Mouse (Mus musculus) midbrain, embryonic 11.5 days (tissue): ENCODE measurements around the gene Kctd18. TPM values are rescaled to one million over a fixed set of nuclear protein-coding genes. Genes with fewer than 3 reads are reported as not detected.
A peak's percentile ranks its signal among the peaks of the same experiment; 100 is the strongest.

Experiments
- ATAC-seq: fragments of 200-750 bp; cut with Nextera tagmentation; 2 replicates; pipeline ENCODE4 v1.8.0; 2017; ENCODE audit warnings: moderate TSS enrichment, moderate library complexity; ENCODE audit not compliant: low FRiP score
- DNase-seq: peaks from one replicate; pipeline ENCODE4 v3.0.0; 2015; ENCODE audit warnings: low spot score; ENCODE audit errors: missing footprints
- H3K27ac ChIP-seq: fragments of 300-500 bp; sonication (generic); 2 replicates; pipeline ENCODE4 v1.5.1; 2014; ENCODE audit warnings: low read depth, low read length
- H3K27me3 ChIP-seq: fragments of 300-500 bp; sonication (generic); 2 replicates; pipeline ENCODE4 v1.6.1; 2014; ENCODE audit warnings: mild to moderate bottlenecking, low read length, moderate library complexity, mixed read lengths; ENCODE audit not compliant: control insufficient read depth, insufficient read depth
- H3K36me3 ChIP-seq: fragments of 300-500 bp; sonication (generic); 2 replicates; pipeline ENCODE4 v1.6.1; 2014; ENCODE audit warnings: mild to moderate bottlenecking, low read length, moderate library complexity, mixed read lengths; ENCODE audit not compliant: control insufficient read depth, insufficient read depth
- H3K4me1 ChIP-seq: fragments of 300-500 bp; sonication (generic); 2 replicates; pipeline ENCODE4 v1.6.1; 2014; ENCODE audit warnings: low read length; ENCODE audit not compliant: control insufficient read depth, insufficient read depth
- H3K4me2 ChIP-seq: fragments of 300-500 bp; sonication (generic); 2 replicates; pipeline ENCODE4 v1.6.1; 2014; ENCODE audit warnings: mild to moderate bottlenecking, moderate library complexity
- H3K4me3 ChIP-seq: fragments of 300-500 bp; sonication (generic); 2 replicates; pipeline ENCODE4 v1.5.1; 2014; ENCODE audit warnings: low read depth, low read length
- H3K9ac ChIP-seq: fragments of 300-500 bp; sonication (generic); 2 replicates; pipeline ENCODE4 v1.6.1; 2014; ENCODE audit warnings: low read length
- H3K9me3 ChIP-seq: fragments of 300-500 bp; sonication (generic); 2 replicates; pipeline ENCODE4 v1.6.1; 2016; ENCODE audit warnings: low read length; ENCODE audit not compliant: control insufficient read depth
- WGBS: fragments of 180-500 bp; shearing (Covaris S2); extraction: QIAGEN DNeasy Blood & Tissue Kit; methylation state at CpG from one replicate; pipeline ENCODE4 v1.1.7; 2014; 5-methylcytosine and 5-hydroxymethylcytosine counted together
- polyA plus RNA-seq: library from polyadenylated mRNA; unstranded; fragments of >200 nt; fragmentation: Nextera tagmentation; extraction: Ambion mirVana; gene quantifications from 2 replicates; pipeline ENCODE4 v1.2.1, GENCODE M21; 2014

Gene Kctd18
- polyA plus RNA-seq, result 18.1 and 21.7 TPM in 2 replicates

DNA sequence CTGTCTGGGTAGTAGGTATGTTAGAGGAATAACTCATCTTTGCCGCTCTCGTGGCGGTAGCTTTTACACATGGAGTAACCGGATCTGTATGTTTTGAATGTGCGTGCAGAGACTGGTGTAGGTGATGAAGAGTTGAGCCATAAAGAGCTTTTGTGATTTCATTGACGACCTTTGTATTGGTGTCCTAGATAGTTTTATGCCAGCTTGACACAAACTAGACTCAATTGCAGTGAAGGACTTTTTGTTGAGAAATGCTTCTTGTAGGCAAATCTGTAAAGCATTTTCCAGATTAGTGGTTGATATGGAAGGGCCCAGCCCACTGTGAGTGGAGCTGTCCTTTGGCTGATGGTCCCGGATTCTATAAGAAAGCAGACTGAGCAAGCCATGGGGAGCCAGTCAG, at the start of gene Kctd18:
Kctd18 (minus strand) TSS at position 101 of the 400 bp plus-strand sequence.
- Histone ChIP-seq H3K4me3 (no peak within 1 kb of the TSS), H3K9me3 (no peaks in the 10 kb centered on the region), H3K9ac (no peak within 1 kb of the TSS), H3K27ac (no peak within 1 kb of the TSS), H3K4me1 (no peaks in the 10 kb centered on the region), H3K27me3 (no peaks in the 10 kb centered on the region), H3K36me3 (peaks cover 18% of the 10 kb centered on the region; the same call in 1 of the 2 replicates), H3K4me2 (no peak within 1 kb of the TSS)
- 94% methylated on average over 7 of the region's 7 CpGs for WGBS
- ATAC-seq (no peak), DNase-seq (no peak)

DNA sequence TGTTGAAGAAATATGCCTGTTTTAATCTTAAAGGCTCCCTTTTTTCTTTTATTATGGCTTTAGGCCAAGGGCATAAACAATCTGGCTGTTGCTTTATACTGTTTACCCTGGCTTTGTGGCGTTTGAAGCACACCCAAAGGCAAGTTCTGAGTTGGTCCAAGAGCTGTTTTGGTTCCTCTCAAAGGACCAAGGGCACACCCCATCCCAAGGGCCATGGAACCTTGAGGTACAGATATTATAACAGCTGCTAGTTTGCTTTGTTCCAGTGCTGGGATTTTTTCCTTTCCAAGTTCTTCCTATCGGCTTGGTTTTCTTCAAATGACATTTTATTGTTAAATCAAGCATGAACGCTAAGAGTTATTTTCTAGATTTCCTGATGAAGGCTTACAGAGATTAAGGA, 46.9 kb upstream of the Kctd18 start:
- Histone ChIP-seq H3K9me3 (no peaks in the 10 kb centered on the region), H3K9ac (no peak overlapping the region), H3K4me3 (no peak overlapping the region), H3K36me3 (no peaks in the 10 kb centered on the region), H3K4me2 (no peak overlapping the region), H3K4me1 (no peaks in the 10 kb centered on the region), H3K27me3 (no peaks in the 10 kb centered on the region), H3K27ac (no peak overlapping the region)
- no peak for ATAC-seq
- DNase-seq, result peak; percentile 10
- 82% methylated on average over 3 of the region's 3 CpGs for WGBS

DNA sequence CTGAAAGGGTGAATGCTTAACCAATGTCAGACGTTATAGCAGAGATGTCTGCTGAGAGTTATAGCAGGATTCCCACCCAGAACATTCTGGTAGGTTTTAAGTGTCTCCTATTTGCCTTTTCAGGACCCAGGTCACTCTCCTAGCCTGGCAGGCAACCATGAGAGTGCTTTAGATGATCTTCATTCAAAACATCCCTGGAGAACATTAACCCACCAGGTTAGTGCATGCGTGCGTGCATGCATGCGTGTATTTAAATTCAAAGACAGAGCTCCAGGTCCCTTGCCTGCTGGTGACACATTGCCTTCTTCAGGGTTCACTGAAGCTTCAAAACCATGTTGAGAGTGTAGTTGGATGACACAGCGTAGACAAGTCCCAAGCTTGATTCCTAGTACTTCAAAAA, 46.4 kb upstream of the Kctd18 start:
- no peaks in the 10 kb centered on the region for H3K9me3 ChIP-seq
- no peak overlapping the region for H3K4me2 ChIP-seq
- H3K27ac ChIP-seq, result no peak overlapping the region
- no peaks in the 10 kb centered on the region for H3K27me3 ChIP-seq
- H3K9ac ChIP-seq, result no peak overlapping the region
- no peak overlapping the region for H3K4me3 ChIP-seq
- ATAC-seq (no peak), DNase-seq (no peak)
- H3K36me3 ChIP-seq, result no peaks in the 10 kb centered on the region
- 90% methylated on average over 5 of the region's 5 CpGs for WGBS
- no peaks in the 10 kb centered on the region for H3K4me1 ChIP-seq

DNA sequence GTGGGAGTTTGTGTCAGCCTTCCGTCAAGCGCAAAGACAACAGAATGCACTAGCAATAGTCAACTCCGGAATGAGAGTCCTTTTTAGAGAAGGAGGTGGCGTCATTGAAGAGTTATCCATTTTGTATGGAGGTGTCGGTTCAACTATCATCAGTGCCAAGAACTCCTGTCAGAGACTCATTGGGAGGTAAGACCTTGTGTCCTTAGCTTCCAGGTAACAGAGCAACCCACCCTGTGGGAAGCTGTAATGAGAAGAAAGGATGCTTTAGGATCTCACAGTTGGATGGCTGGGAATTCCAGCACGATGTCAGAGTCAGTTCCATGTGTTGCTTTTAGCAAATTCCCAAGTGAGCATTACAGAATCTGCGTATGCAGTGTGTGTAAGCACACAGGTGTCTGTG, 43.4 kb upstream of the Kctd18 start:
- no peak overlapping the region for H3K4me3 ChIP-seq
- no peak overlapping the region for H3K4me2 ChIP-seq
- H3K27me3 ChIP-seq, result no peaks in the 10 kb centered on the region
- no peak overlapping the region for H3K27ac ChIP-seq
- DNase-seq, result peak; percentile 51
- H3K9me3 ChIP-seq, result no peaks in the 10 kb centered on the region
- no peaks in the 10 kb centered on the region for H3K4me1 ChIP-seq
- no peaks in the 10 kb centered on the region for H3K36me3 ChIP-seq
- WGBS, result 88% methylated on average over 7 of the region's 7 CpGs
- ATAC-seq, result no peak
- H3K9ac ChIP-seq, result no peak overlapping the region

DNA sequence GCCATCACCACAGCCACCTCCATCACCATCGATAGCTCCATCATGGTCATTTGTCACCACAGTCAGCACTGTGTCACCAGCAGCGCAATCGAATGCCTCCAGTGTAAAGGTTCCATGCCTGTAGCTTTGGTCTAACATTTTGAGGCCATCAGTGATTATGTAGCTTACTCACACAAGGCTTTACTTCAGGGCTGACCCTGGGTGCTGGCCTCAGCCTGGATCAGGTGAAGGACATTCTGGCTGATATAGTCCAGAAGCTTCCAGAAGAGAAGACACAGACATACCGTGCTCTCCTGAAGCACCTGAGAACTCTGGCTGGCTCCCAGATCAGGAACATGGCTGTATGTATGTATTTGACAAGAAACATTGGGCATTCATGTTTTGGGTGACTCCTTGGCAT, 40.1 kb upstream of the Kctd18 start:
- H3K9me3 ChIP-seq, result no peaks in the 10 kb centered on the region
- DNase-seq (no peak), ATAC-seq (no peak)
- H3K36me3 ChIP-seq, result no peaks in the 10 kb centered on the region
- H3K27ac ChIP-seq, result no peak overlapping the region
- H3K27me3 ChIP-seq, result no peaks in the 10 kb centered on the region
- WGBS, result 94% methylated on average over 4 of the region's 4 CpGs
- H3K4me1 ChIP-seq, result no peaks in the 10 kb centered on the region
- no peak overlapping the region for H3K4me3 ChIP-seq
- no peak overlapping the region for H3K9ac ChIP-seq
- no peak overlapping the region for H3K4me2 ChIP-seq

DNA sequence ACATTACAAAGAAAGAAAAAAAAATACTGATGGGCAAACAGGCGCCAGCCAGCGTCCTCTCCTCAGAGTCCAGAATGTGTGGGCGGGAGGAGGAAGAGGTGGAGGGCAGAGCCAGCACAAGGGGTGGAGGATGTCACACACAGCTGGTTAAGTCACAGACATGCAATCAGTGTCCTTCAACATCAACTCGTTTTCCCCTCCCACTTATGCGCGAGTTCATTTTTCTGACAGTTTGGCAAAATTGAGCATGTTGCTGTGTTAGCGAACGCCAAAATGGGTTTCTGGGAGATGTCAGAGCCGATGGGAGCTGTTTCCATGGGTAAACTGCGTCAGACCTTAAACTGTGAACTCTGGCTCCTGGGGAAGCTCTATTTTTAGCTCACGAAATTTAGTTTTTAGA, 38.2 kb upstream of the Kctd18 start:
- 85% methylated on average over 11 of the region's 11 CpGs for WGBS

DNA sequence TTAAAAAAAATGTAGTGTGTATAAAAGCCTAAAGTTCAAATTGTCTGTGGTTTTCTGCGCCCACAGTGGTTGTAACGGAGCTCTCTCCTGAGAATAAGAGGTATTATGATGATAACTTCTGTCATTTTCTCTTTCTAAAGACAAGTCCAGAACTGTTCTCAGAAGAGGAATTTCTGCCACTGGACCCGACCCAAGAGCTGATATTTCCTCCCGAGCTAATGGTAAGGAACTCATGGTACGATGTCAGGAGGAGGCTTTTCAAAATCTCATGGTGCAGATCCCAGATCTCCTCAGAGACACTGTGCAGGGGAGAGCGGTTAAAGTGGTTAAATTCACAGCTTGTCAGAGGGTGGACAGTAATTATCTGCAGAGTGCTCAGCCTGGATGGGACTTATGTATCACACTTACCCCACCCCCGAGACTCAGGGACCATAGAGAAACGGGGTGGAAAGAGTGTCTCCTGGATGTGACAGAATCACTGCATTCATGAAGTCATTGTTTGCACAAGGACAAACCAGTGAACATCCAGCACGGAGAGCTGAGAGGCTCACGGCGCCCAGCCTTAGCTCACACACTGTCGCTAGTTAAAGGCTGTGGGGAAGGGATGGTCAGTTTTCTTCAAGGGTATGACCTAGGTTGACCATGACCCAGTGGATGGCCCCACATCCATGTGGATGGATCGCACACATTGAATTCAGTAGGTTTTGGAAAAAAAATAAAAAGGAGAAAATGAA, 37.5 kb upstream of the Kctd18 start:
- Histone ChIP-seq H3K4me2 (no peak overlapping the region), H3K27ac (no peak overlapping the region), H3K4me3 (no peak overlapping the region), H3K9ac (no peak overlapping the region), H3K36me3 (no peaks in the 10 kb centered on the region), H3K9me3 (no peaks in the 10 kb centered on the region), H3K27me3 (no peaks in the 10 kb centered on the region), H3K4me1 (no peaks in the 10 kb centered on the region)
- ATAC-seq (no peak), DNase-seq (no peak)
- 86% methylated on average over 13 of the region's 13 CpGs for WGBS

More for the DNA sequence above, 38.2 kb upstream of the Kctd18 start:
- Histone ChIP-seq H3K9me3 (no peaks in the 10 kb centered on the region), H3K4me3 (no peak overlapping the region), H3K27me3 (no peaks in the 10 kb centered on the region), H3K4me1 (no peaks in the 10 kb centered on the region), H3K4me2 (no peak overlapping the region), H3K27ac (no peak overlapping the region), H3K36me3 (no peaks in the 10 kb centered on the region), H3K9ac (no peak overlapping the region)
- DNase-seq (no peak), ATAC-seq (no peak)

DNA sequence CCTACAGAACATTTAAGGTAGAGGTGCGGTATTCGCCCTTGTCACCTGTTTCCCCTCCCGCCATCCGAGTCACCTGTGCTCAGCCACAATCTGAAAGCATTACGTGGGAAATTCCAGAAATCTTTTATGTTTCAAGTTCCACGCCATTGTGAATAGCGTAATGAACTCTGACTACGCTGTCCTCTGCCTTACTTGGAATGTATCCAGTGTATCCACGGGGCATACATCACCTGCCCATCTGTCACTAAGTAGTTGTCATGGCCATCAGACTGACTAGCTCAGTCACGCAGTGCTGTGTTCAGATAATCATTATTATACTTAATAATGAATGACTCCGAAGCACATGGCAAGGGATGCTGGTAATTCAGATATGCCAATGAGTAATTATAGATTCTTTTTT, 36.8 kb upstream of the Kctd18 start:
- no peak for ATAC-seq
- H3K9ac ChIP-seq, result no peak overlapping the region
- 93% methylated on average over 11 of the region's 11 CpGs for WGBS

DNA sequence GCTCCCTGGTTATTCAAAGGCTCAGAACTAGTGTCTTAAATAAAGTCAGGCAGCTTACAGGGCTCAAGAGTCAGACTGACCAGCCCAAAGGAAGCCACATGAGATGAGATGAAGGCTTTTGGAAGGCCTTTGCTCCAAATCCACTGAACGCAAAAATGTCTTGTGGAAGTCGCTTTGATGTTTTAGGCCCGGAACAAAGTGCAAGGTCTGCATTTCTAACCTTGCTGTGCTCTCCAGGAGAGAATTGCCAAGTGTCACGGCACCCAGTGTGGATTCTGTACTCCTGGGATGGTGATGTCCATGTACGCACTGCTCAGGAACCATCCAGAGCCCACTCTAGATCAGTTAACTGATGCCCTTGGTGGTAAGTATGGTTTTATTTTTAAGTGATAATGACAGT, 30.4 kb upstream of the Kctd18 start:
- 89% methylated on average over 5 of the region's 5 CpGs for WGBS
- Histone ChIP-seq H3K27me3 (no peaks in the 10 kb centered on the region), H3K36me3 (no peaks in the 10 kb centered on the region), H3K27ac (no peak overlapping the region), H3K4me2 (no peak overlapping the region), H3K4me3 (no peak overlapping the region), H3K9ac (no peak overlapping the region), H3K9me3 (no peaks in the 10 kb centered on the region), H3K4me1 (no peaks in the 10 kb centered on the region)
- no peak for ATAC-seq
- DNase-seq, result no peak

More for the DNA sequence above, 36.8 kb upstream of the Kctd18 start:
- no peak overlapping the region for H3K4me3 ChIP-seq
- H3K27me3 ChIP-seq, result no peaks in the 10 kb centered on the region
- H3K4me1 ChIP-seq, result no peaks in the 10 kb centered on the region
- H3K9me3 ChIP-seq, result no peaks in the 10 kb centered on the region
- H3K27ac ChIP-seq, result no peak overlapping the region
- no peak for DNase-seq
- H3K4me2 ChIP-seq, result no peak overlapping the region
- no peaks in the 10 kb centered on the region for H3K36me3 ChIP-seq
